Mouse (Mus musculus): Measurements from ENCODE around the gene Sorl1. TPM values are rescaled to one million over a fixed set of nuclear protein-coding genes. Genes with fewer than 3 reads are reported as not detected.

Gene Sorl1
- polyA plus RNA-seq, 1 experiment from 2014 or later, result 6.3 TPM

DNA sequence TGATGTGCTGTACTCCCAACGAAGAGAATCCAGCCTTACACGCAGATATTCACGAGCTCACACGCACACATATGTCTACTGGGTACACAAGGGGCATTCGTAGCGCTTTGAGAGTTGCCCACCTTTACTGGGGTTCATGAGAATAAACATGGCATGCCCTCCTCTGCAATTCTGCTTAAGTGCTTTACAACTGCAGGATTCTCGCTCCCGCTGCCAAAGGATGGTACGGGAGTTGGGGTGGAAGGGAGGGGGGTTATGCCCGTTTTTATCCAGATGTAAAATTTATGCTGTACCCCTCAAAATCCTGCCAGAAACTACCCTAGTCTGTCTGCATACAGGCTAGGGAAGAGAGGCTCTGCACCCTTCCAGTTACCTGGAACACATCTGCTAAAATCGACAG is 893 bp downstream of the Sorl1 start:
- no peak for DNase-seq (ENCODE audit: low spot score)

DNA sequence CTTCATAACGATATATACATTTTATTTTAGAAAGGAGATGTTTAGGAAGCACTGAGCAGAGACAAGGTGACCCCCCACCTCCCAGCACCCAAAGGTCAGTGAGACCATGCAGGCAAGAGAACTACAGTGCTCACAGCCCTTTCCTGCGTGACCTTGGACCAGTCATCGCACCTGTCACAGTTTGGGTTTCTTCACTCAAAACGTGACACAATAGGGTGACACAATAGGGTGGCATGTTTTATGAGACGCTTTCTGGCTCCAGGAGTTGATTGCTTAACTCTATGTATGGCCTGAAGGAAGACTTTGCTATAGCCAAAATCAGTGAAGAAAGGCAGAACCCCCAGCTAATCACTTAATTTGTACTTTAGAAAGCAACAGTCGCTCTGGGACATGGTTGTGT is 1.7 kb downstream of the Sorl1 start:
- DNase-seq (ENCODE audit: low spot score), result no peak

DNA sequence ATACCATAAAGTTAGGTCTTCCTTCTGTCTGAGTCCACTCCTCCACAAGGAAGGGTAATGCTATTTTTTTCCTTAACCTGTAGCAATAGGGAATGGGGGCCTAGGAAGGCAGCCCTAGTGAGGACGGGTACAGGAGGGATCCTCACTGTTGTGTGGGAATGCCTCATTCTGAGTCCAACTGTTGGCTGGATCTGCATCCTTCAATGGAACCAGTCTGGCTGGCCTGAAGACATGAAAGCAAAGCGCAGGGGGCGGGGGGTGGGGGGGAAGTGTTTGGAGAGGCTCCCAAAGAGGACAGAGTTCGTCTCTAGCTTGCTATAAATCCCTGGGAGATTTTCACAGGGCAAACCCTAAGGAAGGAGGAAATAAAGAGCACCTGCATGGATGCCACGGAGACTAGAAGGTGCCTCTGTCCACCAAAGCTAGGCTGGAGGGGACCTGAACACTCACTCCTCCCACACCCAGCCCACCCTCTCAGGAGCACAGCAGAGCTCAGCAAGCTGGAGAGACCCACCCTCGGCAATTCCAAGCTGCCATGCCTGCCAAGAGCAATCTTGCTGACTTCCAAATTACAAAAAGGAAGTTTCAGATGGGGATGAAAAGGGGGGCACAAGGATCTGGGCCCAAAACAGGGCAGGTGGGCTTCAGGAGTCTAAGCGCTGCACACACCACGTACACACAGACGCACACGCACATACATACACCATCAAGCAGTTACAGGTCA is 2.3 kb downstream of the Sorl1 start:
- no peak for DNase-seq (ENCODE audit: low spot score)

DNA sequence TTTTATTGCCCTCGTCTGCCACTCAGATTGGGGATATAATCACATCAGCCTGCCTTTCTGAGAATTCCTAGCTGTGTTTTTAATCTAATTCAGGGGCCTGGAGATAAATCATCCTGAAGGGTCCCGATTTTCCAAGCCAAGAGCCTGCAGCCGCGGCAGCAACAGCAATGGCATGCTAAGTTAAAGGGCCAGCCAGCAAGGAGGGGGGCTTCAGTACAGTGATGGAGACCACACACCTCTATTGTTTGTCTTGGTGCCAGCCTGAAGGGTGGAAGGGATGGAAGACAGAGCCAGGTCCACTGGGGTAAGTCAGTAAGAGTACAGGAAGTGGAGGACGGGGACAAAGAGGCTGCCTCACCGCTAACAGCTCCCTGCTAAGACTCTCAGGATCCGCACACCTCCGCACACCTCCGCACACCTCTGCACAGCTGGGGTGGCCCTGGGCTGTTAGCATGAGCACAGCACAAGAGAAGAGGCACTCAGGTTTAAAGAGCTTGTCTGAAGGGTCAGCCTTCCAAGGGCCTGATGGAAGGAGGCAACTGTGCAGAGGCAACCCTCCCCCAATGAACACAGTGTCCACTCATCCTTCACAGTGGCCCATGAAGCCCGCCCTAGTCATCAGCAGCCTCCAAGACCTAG is 7.6 kb downstream of the Sorl1 start:
- DNase-seq (ENCODE audit: low spot score), result no peak

DNA sequence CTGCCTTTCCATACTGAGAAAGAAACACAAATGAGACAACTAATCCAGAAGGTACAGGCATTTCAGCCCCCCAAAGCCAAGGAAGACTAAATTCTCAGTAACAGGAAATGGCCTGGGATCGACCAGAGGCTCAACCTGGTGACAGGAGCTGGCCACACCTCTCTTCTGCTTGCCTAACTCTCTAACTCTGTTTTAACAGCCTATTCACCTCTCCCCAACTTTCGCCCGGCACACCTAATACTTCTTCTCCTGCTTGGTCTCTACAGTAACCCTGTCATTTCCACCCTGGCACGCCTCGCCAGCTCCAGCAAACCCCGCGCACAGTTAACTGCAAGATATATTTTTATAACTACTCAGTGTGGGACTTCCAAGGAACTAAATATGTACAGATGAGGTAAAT is 9.0 kb downstream of the Sorl1 start:
- no peak for DNase-seq (ENCODE audit: low spot score)

DNA sequence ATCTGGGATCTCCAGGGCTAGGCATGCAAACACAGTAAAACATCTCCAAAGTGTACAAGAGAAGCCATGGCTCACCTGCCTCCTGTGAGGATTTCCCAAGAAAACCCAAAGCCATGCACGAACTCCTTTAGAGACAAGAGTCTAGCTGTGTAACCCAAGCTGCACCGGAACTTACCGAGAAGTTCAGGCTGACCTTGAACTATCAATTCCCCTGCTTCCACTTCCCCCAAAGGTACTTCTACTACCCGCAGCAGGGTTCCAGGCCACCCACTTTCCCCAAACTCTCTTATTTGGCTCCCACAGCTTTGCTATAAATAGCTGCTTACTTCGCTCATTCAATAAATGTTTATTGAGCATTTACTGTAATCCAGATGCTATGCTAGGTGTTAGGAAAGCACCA is 10.8 kb downstream of the Sorl1 start:
- no peak for DNase-seq (ENCODE audit: low spot score)

DNA sequence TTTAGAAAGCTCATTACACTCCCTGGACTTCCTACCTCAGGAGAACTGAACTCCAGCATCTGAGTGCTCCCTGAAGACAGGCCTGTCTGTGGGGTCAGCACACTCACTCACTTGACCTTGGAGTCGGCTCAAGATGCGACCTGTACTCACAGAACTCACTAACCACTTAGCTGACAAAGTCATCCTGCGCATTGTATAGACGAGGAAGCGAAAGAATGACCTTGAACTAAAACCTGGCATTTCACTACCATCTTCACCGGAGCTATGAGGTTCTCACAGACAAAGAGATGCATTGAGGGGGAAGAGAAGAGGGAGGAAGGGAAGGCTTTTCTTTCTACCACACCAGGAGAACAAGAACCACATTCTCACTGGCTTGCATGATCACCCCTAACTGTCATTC is 11.4 kb downstream of the Sorl1 start:
- DNase-seq (ENCODE audit: low spot score), result no peak

DNA sequence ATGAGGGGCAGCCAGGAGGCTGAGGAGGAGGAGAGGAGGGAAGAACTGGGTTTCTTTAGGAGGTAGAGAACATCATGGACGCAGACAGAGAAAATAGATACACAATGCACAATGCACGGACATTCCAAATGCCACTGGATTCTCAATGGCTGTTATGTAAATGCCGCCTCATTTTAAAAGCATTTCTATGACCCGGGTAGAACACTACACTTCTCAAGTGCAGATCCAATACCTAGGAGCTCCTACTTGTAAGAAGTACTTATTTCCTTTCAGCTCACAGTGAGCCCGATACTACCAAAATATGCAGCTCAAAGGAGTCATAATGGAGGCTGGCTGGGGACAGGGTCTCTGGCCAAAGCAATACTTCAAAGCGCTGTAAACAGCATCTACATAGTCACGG is 12.8 kb downstream of the Sorl1 start:
- DNase-seq (ENCODE audit: low spot score), result no peak

DNA sequence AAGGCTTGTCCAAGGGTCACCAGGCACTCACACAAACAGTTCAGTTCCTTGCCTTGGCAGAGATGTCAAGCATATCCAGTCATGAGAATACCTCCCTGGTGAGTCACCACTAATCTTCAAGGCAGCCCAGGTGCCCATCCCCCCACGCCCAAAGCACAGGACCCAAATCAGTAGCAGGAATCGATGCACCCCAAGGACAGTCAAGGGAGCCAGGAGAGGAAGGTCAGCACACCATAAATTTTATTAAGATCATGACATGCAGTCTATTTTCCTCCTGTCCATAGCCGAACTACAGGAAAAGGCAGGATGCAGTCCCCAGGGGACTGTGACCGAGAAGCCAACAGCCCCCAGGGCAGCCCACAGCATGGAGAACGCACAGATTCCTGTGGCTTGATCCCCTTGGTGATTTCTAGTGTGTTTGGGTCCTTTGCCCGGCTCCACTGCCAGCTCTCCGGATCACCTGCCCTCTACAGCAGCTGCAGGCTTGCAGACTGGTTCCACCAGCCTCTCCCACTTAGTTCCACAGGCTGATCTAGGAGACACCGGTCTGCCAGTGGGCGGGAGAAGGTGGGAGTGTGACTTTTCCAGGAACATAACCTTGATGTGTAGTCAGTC is 14.2 kb downstream of the Sorl1 start:
- no peak for DNase-seq (ENCODE audit: low spot score)

DNA sequence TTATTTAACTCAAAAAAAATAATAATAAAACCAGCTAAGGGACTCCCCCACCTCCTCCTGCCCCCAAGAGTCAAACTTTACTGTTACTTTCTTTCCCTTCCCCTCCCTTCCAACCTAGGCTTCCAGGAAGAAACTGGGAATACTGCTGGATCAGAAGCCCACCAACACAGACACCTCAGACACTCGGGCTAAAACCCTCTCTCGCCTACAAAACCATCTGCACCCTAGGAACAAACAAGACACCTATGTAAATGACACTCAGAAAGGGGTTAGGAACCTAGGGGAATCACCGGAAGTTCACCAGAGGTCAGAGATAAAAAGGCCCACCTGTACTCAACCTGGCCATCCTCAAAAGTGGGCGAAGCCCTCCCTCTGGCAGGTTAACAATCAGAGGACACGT is 15.0 kb downstream of the Sorl1 start:
- DNase-seq (ENCODE audit: low spot score), result no peak

DNA sequence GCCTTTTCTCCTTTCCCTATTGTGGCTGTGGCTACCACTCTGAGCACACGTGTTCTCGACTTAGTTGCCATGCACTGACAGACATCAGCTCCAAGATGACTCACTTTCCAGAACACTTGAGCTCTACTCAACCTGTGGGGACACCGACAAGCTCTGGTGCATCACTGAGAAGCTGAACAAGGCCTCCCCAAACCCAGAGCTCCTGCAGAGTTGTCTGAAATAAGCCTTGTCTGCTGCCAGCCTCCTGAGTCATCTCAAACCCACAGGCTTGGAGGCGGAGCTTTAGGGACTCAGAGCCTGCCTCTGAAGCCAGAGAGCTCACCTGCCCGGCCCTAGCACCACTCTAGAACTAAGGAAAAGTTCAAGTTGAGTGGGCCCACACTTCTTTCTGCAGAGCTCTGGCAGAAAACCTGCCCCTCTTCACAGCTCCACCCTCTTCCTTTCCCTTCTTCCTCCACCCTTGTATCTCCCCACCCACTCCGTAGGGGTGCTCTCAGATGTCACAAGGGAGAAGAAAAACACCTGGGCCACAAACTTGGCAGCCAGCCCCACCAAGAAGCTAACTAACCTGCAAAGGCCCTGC is 15.6 kb downstream of the Sorl1 start:
- DNase-seq (ENCODE audit: low spot score), result peak; percentile 72

DNA sequence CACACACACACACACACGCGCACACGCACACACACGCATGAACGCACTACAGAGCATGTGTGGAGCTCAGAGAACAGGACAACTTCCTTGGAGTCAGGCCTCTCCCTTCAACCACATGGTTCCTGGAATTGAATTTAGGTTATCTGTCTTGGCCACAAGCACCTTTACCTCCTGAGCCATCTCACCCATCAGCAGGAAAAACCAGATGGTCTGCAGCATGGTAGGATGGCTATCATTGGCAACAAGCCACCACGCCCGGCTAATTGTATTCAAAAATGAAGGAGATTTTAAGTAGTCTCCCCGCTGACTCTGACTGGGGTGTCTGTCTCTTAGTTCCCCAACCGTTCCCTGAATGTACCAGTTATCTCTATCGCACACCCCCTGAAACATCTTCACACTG is 17.0 kb downstream of the Sorl1 start:
- no peak for DNase-seq (ENCODE audit: low spot score)

DNA sequence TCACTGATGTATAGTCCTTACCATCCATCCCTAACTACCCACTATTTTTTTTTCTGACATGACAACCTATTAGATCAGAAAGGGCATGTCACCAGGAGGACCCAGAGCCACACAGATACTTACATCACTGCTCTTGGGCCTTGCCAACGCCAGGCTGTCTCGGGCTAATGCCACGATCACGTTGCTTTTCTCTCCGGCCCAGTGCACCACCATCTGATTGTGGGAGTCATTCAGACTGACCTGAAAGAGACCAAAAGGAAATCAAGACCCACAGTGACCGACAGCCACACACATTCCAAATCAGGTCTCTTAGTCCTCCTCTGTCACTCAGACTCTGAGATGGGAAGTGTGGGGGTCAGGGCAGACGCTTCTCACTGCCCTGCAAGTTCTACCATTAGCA is 17.8 kb downstream of the Sorl1 start:
- DNase-seq (ENCODE audit: low spot score), result no peak

DNA sequence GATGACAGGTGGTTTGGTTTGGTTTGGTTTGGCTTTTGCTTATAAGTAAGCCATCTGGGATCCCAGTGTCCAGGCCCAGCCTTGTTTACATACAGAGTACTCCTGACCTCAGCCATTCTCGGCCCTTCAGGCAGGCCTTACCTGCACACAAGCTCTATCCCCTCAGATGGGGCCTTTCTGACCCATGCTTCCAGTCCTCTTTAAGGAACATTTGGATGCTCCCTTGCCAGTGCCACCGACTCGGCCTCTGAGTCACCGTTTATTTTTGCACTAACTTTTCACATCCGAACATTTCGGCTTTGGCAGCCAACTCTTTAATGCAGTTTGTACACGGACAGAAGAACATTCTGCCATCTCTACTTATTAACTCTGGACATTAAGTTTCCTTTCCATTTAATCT is 20.6 kb downstream of the Sorl1 start:
- DNase-seq (ENCODE audit: low spot score), result no peak

DNA sequence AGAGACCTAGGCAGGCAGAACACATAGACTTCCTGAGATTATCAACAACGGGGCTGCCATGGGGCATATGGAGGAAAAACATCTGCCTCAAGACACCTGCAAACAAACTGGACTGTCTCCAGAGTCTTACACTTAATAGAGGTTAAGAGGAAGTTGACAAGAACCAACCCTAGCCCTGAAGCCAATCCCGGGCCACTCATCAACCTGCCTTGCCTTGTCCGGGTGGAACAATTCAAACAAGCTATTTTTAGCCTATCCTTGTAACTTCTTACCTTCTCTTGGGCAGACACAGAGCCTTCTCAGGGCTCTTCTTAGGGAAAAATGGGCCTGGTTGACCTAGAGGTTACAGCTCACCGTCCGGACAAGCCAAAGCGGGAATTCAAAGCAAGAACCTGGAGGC is 22.1 kb downstream of the Sorl1 start:
- no peak for DNase-seq (ENCODE audit: low spot score)

DNA sequence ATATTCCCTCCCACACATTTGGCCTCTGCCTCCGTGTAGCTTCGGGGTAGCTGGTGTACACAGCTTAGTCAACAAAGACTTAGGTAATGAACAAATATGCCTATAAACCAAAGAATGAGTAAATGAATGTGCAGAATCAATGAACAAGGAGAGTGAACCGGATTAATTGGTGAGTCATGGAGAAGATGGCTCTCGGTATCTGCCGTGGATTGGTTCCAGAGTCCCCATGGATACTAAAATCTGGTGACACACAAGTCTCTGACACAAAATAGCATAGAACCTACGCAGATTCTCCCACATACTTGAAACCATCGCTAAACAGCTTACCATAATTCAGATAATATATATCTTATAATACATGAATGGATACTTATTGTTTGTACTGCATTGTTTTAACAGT is 22.8 kb downstream of the Sorl1 start:
- no peak for DNase-seq (ENCODE audit: low spot score)

DNA sequence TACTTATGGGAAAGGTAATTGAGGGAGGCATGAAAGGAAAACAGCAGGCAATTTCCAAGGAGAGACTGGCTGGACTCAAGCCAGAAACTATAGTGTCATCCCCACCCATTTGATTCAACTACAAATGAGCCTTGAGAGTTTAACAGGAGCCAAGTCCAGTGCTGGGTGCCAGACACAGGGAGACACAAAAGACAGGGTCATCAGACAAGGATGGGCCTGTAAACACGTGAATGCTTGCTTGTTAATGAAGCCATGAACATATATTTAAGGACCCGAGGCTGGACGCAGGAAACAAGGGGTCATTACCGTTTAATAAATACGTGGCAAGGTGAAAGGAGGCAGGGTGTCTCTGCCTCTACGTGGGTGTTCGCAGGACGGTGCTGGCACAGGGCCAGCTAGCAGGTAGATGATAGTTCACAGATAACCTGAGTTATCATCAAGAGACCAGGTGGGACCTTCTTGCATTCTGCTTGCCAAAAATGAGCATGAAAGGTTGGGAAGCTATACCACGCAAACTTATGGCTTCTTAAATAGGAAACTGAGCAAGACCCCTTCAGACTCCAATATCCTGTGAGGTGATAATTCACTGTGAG is 23.4 kb downstream of the Sorl1 start:
- DNase-seq (ENCODE audit: low spot score), result no peak

DNA sequence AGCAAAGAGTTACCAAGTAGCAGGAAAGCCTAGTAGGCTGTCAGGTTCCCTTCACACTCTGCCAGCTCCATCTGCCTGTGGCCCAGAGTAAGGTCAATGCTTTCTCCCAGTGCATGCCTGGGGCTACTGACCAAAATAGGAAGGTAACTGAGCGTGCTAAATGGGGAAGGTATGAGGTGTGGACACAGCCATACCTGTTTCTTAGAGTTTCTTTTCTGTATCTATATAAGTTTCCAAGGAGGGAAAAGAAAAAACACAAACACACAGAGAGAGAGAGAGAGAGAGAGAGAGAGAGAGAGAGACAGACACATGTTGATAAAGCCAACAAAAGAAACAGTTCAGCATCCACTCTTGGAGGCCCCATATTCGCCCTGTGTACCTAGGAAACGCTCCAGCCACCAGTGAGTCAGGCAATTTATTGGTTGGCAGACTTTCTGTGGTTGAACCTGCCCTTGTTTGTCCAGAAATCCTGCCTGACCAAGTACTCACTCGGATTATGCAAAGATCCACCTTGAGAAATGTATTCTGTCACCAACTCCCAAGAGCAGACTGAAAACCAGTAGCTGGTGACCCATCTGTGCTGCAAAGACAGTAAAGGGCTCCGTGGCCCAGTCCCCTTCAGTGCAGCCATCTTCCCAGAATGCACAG is 25.5 kb downstream of the Sorl1 start:
- no peak for DNase-seq (ENCODE audit: low spot score)

DNA sequence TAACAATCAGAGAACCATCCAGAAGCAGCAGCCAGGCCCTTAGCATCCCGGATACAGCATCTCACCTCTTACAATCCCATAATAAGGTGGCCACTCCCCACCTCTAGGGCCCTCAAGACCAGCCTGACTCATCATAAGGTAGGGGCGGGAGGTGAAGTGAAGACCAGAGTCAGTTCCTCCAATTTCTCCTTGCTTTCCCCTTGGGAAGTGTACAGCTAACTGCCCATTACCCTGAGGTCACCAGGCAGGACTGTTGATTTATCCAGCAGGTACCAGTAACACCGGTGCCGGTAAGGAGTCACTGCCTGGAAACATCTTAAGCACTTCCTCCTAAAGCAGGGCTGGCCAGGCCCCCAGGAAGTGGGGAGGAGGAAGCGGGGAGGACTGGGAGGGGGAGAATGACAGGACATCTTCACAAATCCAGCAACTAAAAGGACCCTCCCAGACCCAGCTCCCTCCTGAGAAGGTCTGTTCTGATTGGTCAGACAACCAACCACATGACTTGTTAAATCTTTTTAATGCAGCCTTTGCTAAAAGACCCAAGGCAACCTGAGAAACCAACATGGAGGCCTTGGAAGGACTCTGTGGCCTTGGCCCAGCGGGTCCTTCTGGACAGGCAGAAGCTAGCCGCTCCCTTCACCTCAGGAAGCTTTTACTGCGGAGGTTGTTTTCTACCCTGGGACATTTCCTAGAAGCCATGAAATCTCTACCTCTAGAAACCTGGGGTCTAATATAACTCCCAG is 26.2 kb downstream of the Sorl1 start:
- peak; percentile 15 for DNase-seq (ENCODE audit: low spot score)

DNA sequence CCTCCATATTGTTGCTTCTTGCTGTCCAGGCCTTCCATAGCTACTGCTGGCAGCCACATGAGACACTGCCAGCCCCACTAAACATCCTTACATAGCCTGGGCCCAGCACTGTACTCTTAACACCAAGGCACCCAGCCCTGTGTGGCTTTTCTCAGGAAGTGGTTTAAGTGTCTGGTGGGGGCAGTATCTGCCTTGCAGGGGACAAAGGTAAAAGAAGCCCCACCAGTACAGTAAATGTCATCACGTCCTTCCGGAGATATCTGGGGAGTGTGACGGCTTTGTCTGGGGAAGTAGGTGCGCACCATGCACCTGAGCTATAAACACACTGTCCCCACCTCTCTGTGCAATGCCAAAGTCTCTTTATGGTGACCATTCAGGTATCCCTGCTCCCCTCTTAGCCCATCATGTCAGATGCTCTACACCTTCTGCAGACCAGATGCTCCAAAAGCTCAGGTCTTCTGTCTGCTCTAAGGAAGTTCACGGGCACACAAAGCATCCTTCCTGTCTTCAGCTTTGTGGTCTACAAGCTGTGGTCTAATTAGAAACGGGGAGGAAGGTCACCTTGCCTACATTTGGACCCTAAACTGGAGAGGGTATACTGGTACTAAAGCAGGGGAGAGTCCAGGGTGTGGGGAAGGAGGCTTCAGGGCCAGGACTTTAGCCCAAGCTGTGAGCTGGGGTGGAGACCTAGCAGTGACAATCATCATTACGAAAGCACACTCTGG is 26.9 kb downstream of the Sorl1 start:
- DNase-seq (ENCODE audit: low spot score), result peak; percentile 48

Measured in thymus, postnatal 0 days (tissue).